Mouse (Mus musculus) olfactory bulb, adult 2 months (tissue): ENCODE data around the gene Papss1.

Experiments used
- CTCF ChIP-seq: fragments of 200-500 bp; IDR thresholded peaks from 2 replicates; pipeline ENCODE4 v1.5.1; 2012; ENCODE audit warnings: low read depth, mild to moderate bottlenecking, low read length, moderate library complexity; ENCODE audit not compliant: insufficient read depth
- POLR2A ChIP-seq: fragments of 200-500 bp; IDR thresholded peaks from 2 replicates; pipeline ENCODE4 v1.6.1; 2012; ENCODE audit warnings: mild to moderate bottlenecking, low read depth, low read length, moderate library complexity; ENCODE audit not compliant: insufficient read depth

- TF ChIP-seq CTCF (no peak), POLR2A (no peak)
Measured at GRCm38 (mm10) chr3:131636126-131636525, 71.6 kb downstream of the Papss1 start.
